Mouse (Mus musculus) bone marrow macrophage, adult 2 months (primary cell): ENCODE data around the gene Umps.

Source experiments
- CTCF ChIP-seq: IDR thresholded peaks from 2 replicates; pipeline ENCODE4 v1.5.1; 2012; ENCODE audit warnings: low read depth, mild to moderate bottlenecking, low read length, moderate library complexity
- POLR2A ChIP-seq: IDR thresholded peaks from 2 replicates; pipeline ENCODE4 v1.6.1; 2012; ENCODE audit warnings: mild to moderate bottlenecking, low read depth, low read length, borderline replicate concordance

DNA sequence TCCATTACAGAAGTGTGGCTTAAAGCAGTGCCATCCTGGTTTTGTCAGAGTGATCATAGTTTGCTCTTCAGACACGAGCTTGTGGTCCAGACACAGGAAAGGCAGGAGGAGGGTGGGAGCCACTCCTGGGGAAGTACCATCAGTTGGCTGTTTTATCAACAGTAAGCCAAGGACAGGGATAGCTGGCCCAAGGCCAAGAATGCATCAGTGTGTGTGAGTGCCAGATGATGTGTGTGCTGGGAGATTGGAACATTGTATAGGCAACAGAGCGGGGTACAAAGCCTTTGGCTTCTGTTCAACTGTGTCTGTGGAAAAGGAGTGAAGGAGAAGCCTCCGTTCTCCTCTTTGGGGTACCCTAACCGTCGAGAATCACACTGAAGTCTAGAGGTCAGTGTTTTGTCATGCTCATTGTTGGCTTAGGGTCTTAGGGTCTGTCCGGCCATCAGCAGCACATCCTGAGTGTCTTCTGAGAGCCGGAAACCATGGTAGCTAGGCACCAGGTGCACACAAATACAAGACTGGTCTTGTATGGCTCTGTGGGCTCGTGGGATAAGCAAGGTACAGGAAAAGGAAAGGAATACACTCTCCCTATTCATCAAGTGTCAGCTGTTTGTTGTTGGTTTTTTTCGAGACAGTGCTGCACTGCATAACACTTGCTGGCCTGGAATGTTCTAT is 37.9 kb downstream of the Umps start:
- TF ChIP-seq POLR2A (no peak), CTCF (no peak)
